Mouse (Mus musculus) telencephalon, adult 2 months (tissue): ENCODE data around the gene Apex1.
"Not testable (repeated sequence)": the region's sequence is repeated elsewhere in the genome, so short reads cannot be mapped to it uniquely, and the experiment has no call there.

ENCODE experiments used
- DNase-seq: peaks from one replicate; pipeline ENCODE4 v3.0.0-alpha.2; 2011; ENCODE audit warnings: low read depth, low spot score

Gene Apex1

DNA sequence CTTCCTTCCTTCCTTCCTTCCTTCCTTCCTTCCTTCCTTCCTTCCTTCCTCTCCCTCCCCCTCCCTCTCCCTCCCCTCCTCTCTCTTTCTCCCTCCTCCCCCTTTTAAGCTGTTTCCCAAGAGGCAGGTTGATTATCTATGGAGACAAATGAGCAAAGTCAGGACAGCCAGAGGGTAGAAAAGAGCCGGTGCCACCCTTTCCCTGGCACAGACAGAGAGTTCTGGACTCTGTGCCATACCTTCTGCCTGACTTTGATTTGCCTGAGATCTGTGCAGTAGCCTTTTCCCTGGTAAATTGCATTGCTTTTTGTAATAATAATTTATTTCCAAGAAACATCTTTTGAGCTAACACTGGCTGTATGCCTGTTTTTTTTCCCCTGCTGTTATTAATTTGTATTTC lies 44.3 kb downstream of the Apex1 start:
- DNase-seq = no peak

DNA sequence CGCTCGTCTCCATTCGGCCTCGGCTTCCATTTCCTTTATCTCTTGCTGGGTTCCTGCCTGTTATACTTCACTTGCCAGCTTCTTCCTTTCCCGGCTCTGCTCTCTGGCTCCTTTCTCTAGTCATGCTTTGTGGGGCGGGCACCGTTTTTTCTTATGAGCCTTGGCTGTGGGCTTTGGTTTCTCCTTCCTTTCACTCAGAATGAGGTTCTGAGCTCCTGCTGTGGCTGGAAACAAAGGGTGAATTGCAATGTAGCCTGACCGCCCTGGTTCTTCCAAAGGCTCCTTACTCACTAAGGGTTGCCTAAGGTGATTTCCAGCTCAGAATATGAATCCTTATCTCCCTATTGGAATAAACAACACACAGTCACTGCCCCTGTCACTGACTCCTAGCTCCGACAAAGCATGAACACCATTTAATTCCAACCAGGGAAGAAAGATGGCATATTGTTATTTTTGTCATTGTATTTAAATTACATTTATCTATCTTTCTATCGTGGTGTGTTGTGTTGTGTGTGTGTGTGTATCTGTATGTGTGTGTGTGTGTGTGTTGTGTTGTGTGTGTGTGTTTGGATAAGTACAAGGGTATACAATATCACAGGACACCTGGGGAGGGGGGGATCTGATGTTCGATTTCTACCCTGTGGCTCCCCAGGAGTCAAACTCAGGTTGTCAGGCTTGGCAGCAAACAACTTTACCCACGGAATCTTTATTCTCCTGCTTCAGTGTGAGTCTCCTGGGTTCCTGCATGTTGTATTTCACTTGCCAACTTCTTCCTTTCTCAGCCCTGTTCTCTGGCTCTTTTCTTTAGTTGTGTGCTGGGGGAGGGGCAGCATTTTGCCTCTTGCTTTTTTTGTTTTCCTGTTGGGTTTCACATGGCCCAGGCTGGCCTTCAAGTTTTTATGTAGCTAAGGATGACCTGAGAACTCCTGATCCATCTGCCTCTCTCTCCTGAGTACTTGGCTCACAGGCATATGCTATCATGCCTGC lies 45.1 kb downstream of the Apex1 start:
- no peak for DNase-seq

DNA sequence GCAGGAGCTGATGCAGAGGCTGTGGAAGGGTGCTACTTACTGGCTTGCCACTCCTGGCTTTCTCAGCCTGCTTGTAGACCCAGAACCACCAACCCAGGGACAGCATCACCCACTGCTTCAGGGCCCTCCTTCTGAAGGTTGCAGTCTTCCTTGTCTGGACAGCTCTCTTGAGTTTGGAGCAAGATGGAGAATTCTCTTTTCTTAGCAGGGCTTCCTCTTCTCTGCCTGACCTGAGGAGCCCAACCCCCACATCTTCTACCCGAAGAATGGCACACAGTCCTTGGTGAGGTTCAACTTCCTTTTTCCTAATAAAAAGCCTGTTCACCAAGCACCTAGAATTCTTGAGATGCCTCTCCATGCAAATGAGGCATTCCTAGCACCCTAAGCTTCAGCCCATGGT lies 46.1 kb downstream of the Apex1 start:
- no peak for DNase-seq

DNA sequence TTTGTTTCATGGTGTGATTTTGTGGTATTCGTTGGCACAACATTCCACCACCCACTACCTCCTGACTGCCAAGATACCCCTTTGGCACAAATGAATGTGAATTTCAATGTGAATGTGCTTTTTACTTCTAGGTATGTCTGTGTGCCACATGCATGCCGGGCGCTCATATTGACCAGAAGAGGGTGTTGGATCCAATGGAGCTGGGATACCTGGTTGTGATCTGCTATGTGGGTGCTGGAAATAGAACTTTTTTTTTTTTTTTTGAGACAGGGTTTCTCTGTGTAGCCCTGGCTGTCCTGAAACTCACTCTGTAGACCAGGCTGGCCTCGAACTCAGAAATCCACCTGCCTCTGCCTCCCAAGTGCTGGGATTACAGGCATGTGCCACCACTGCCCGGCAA lies 48.3 kb downstream of the Apex1 start:
- not testable (repeated sequence) for DNase-seq

DNA sequence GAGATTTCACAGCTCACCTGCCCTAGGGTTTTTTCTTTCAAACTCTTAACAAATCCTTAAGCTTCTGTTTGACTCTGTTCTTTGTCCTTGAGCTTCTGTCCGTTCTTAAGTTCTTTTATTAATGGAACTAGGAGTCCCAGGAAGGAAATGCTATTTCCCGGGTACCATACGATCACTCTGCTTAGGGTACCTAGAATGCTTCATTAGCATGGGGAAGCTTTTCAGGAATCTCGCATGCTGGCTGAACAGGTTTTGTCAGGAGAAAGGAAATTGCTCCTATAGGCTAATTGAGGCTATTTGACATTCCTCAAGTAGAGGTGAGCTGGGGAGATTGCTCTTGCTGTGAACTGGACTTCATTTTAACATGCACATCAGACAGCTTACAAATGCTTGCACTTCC lies 48.9 kb downstream of the Apex1 start:
- DNase-seq = no peak

DNA sequence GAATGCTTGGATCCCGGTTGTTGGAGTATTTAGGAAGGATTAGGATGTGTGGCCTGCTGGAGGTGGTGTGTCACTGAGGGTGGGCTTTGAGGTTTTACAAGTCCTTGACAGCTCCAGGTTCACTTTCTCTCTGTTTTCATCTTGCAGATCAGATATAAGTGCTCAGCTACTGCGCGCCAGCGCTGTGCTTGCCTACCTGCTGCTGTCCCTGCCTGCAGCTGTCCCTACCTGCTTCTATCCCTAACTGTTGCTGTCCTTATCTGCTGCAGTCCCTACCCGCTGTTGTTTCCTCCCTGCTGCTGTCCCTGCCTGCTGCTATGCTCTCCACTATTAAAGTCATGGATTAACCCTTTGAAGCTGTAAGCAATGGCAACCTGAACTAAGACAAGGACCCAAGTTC lies 50.2 kb downstream of the Apex1 start:
- DNase-seq = no peak

DNA sequence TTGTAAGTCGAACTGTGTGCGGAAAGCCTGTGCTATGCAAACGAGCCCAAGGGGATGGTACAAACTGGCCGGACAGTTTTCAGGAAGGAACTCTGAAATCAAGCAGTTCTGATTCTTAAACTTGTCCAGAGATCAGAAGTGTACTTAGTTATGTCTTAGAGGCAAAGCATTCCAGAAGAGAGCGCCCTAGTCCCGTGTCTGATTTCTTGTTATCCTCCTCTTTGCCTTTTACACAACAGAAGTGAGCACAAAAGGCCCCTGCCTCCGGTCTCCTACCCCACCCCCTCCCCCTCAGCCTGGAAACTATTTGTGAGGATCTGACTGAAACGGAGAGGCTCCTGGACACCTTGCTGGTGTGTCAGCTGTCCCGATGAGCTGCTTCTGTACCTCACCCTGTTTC lies 51.9 kb downstream of the Apex1 start:
- DNase-seq = no peak
